ENCODE assay signal across 15 mouse cellular contexts in the genomic region with DNA sequence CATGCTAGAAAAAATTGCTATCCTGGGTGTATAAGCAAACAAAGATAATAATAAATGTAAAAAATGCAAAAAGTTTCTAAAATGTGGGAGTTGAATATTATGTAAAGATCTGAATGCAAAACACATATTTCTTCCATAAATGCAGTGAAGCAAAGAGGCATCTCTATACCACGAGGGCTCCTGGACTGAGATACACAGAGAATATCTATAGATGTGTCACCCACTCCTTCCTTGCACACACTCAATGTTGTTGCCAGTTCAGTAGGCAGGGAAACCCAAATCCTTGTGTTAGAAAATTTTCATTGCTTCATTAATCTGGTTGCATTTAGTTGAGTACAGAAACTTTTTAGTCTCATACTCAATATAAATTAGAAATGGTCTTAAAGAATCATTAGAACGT.
DNase-seq lines count a peak whose midpoint lies in the region.
"Had no signal": no experiment of that assay in that cellular context is flagged by ENCODE, and none has a peak within 500 bp of the region (broad histone marks: within the 10 kb centered on the region; RNA-seq: fewer than 3 reads in every experiment).

No protein-coding gene starts in this region.

- DNase-seq in frontal cortex, adult 2 months (ENCODE audit: extremely low spot score in 1 of 2, low spot score in 1 of 2) = peak; percentile 24 to 53
- DNase-seq in frontal cortex, postnatal 10 days (ENCODE audit: low spot score in 2 of 2) = no peak
- peak; percentile 9 to 25 for DNase-seq in left cerebral cortex, adult 9 months (ENCODE audit: low spot score in 2 of 2)
- no peak for DNase-seq in left cerebral cortex, adult 18-20 months (ENCODE audit: low spot score in 2 of 2)
- peak; percentile 54 for DNase-seq in brain, adult 2 months (ENCODE audit: low read depth, low spot score)
- peak; percentile 59 for DNase-seq in telencephalon, adult 2 months (ENCODE audit: low read depth, low spot score)
- DNase-seq in cerebellum, adult 18-20 months = no peak
- DNase-seq: adrenal gland, adult 2 months; adrenal gland, postnatal 10 days; adrenal gland, postnatal 25 days; cerebellum, adult 2 months; cerebellum, adult 9-10 months; cerebellum, postnatal 10 days; cerebellum, postnatal 25 days; forebrain, postnatal 0 days had no signal

Comparison
In these comparisons a context has a peak if more than half of its experiments do, and no peak if none do; other contexts are left out.
1. DNase-seq: peak in frontal cortex, adult 2 months (2 of 2), left cerebral cortex, adult 9 months (2 of 2), brain, adult 2 months (single experiment) and telencephalon, adult 2 months (single experiment); none in frontal cortex, postnatal 10 days (0 of 2), left cerebral cortex, adult 18-20 months (0 of 2) and cerebellum, adult 18-20 months (0 of 2).